Mouse (Mus musculus) urinary bladder, adult 2 months (tissue): ENCODE results near the gene Xcr1. TPM values are rescaled to one million over a fixed set of nuclear protein-coding genes. Genes with fewer than 3 reads are reported as not detected.

ENCODE experiments used
- DNase-seq: peaks from one replicate; pipeline ENCODE4 v3.0.0; 2022; ENCODE audit warnings: low spot score
- polyA plus RNA-seq: library from polyadenylated mRNA; depleted of rRNA; stranded (reverse); fragments of >200 nt; gene quantifications from 2 replicates; pipeline ENCODE4 v1.2.3, GENCODE M21; 2012; rRNA removed

Xcr1 gene
- polyA plus RNA-seq, result 0.60 and 0.80 TPM in 2 replicates

DNA sequence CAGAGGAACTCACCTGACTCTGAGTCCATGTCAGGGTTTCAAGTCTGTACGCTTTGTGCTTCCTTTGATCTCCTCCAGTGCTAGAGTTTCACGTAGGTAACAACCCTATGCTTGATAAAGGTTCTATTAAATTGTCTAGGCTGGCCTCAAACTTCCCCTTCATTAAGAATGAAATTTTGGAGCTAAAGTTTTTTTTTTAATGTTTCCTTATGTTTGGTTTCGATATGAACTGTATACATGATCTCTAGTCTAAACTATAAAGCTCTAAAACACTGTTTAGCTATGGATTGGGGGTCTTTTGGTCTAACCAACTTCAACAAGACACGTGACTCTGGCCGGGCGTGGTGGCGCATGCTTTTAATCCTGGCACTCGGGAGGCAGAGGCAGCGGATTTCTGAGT lies at the start of gene Xcr1:
TSS of gene Xcr1 (minus strand) at position 101 of the 400 bp plus-strand sequence.
- no peak for DNase-seq

DNA sequence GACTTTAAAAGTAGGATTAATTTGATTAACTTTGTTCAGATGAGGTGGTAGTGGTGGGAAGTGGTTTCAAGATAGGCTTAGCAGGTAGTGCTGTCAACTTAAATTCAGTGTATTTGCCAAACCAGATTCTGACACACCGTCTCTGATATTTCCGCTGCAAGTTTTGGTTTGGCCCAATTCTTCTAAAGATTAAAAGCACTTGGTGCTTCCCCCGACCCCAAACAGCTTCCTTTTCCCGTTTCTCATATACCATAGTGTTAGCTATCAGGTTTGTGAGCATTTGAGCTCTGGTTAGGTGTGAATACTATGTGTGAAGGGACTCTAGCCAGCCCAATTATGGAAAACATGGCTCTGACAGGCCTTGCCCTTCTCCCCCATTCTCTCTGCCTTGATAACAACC lies 10.2 kb upstream of the Xcr1 start:
- DNase-seq, result no peak

DNA sequence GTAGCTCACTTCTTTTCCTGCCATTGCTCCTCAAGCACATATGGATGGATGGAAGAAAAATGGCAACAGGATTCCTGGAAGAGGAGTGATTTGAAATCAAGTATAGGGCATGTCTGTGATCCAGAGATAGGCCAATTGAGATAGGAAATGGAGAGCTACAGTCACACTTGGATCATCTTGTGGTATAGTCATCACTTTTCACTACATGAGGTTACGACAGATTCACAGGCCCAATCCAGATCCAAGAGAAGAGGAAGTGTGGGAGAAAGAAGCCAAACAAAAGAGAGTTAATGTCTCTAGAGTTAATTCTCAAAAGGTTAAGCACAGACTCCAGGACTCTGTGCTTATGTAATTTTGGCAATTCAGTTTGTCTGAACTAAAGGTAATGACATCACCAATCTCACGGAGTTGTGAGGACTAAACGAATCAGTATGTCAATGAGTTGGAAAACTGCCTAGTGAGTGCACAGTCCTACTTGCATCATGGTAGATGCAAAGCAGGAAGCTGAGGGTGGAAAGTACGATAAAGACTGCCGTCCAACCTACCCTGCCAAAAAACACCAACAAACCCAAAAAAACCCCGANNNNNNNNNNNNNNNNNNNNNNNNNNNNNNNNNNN lies 7.4 kb upstream of the Xcr1 start:
- DNase-seq, result no peak

- DNase-seq, result no peak
Measured at GRCm38 (mm10) chr9:123863641-123864040, 1.8 kb upstream of the Xcr1 start.

DNA sequence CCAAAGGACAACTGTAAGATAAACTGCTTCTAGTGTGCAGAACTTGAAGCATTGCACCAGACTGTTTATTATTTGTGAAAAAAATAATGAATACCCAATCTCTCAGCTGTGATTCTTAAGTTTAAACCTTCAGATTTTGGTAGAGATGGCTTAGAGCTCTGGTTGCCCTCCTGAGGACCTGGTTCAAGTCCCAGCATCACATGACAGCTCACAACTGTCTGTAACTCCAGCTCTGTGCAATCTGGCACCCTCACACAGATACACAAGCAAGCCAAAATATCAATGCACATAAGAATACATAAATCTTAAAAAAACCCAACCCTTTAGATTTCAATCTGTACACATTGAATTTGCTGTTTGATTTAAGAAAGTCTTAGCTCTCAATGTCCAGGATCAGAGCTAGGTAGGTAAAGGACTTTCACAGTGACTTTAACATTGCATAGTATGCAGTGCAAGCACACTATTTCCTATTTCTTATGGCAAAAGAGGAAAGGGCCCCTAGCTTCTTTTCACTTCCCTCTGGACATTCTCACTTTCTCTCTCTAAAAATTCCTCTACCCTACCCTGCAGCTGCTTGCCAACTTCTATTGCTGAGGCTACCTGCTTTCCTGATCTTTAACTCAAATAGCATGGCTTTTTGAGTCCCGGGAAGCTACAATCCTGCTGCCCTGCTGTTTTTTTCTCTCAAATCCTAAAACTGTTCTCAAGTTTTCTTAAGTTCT lies 1.2 kb upstream of the Xcr1 start:
- no peak for DNase-seq

DNA sequence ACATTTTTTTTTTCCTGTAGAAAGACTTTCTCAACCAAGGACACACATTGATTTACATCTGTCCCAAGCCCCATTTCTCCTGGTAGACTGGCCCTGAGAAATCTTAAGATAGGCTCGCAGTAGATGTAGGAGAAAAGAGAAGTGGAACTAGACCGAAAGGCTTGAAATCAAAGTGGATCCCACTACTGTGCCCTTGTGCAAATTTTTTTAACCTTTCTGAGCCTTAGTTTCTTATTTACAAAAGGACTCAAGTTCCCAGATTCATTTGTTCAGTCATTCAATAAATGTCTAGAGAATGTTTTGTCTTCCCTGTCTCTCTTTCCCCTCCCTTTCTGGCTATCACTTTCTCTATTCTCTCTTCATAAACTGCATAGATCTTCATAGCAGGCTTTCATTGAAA lies 5.0 kb downstream of the Xcr1 start:
- DNase-seq, result no peak

- no peak for DNase-seq
Measured at GRCm38 (mm10) chr9:123852449-123853390, 9.1 kb downstream of the Xcr1 start.

- DNase-seq, result peak; percentile 83
Measured at GRCm38 (mm10) chr9:123851713-123852448, 9.9 kb downstream of the Xcr1 start, which contains the start of gene Fyco1. Gene Fyco1, minus strand, starts transcription at chr9:123851899.

- DNase-seq, result no peak
Measured at GRCm38 (mm10) chr9:123851062-123851712, 10.6 kb downstream of the Xcr1 start.

DNA sequence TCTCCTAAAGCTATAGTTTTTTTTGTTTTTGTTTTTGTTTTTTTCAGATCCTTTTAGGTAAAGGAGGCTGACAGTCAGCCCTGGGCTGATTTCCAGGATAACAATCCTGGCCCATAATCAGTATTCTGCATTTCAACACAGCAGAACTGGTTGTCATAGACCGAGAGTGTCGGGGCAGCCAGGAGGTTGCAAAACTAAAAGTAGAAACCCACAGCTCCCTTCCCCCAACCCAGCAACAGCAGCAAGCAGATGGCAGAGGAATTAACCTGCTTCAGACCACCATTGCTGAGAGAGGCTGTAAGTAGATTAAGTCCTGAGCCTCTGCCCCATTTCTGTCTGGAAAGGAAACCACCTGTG lies 11.1 kb downstream of the Xcr1 start:
- DNase-seq, result no peak

DNA sequence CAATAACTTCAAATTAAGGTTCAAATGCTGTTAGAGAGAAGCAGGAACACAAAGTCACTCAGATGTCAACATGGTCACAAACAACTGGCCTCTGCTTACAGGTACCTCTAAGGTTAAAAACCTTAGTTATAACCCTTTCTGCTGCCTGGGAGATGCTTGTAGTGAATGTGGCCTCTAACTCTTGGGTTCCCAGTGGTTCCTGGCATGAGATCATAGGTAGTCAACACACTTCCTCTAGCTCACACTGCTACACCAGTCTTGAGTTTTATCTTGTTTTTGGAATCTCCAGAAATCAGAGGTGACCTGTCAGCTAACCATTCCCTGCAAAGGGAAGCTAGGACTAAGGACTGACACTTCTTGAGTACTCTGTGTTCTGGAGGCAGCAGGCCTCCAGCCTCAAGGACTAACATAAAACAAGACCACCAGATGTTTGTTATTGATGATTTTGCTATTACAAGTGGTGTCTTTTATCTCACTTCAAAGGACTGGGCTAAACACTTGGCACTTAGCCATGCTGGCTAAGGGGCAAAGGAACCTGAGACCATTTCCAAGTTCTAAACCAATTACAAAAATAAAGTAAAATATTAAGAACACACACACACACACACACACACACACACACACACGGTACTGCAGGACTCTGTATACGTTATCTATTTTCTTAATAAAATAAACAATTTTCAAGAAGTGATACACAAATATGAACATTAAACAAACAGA lies 11.7 kb downstream of the Xcr1 start:
- no peak for DNase-seq

DNA sequence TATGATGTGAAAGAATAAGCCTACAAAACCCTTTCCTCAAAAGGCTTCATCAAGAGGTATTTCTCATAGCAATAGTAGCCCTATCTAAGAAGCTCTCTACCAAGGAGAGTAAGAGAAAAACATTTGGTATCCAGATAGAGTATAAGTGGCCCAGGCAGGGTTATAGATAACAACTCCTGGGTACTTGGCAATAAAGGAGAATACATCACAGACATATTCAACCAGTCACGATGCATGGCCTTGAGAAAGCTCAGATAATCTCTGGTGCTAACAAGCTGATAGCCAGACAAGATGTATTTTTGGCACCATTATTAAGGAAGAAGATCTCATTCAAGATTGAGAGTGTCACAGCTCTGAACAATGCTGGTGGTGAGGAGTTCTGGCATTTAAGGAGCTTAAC lies 15.3 kb downstream of the Xcr1 start:
- DNase-seq, result no peak

DNA sequence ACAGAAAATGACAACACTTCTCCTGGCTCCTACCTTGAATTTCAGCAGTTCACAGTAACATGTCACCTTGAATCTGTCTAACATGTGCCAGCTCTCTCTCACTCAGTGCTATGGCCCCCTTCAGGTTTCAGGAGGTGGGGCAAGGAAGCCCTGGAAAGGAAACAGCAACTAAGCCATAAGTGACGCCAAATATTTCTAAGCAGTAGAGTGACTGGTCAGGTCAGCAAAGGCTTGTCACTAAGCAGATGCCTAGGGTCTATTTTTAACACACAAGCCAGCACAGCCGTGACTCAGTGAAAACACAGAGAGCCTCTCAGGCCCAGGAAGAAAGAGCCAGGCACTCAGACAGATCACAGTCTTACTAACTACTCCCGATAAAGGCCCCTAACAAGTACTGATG lies 16.7 kb downstream of the Xcr1 start:
- DNase-seq, result no peak

DNA sequence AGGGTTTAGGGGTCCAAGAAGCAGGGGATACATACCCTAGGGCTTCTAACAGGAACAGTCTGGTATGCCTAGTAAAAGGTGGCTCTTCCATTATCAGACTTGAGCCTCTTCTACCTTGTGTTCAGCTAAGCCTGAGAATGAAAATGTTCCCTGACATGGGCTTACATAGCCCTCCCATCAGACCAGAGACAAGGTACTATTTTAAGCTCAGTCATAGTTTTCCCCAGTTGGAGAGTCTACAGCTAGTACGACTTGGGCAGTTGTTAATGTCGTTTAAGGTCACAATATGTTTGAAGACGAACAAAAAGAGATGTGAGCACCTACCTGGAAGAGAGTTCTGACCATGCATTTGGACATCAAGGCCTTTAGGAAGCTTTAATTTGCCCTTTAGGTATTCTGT lies 17.4 kb downstream of the Xcr1 start:
- DNase-seq, result no peak

GRCm38 (mm10) chr9:123840243-123840642 lies 21.6 kb downstream of the Xcr1 start:
- DNase-seq, result no peak

- no peak for DNase-seq
Measured at GRCm38 (mm10) chr9:123835851-123836250, 26.0 kb downstream of the Xcr1 start.

DNA sequence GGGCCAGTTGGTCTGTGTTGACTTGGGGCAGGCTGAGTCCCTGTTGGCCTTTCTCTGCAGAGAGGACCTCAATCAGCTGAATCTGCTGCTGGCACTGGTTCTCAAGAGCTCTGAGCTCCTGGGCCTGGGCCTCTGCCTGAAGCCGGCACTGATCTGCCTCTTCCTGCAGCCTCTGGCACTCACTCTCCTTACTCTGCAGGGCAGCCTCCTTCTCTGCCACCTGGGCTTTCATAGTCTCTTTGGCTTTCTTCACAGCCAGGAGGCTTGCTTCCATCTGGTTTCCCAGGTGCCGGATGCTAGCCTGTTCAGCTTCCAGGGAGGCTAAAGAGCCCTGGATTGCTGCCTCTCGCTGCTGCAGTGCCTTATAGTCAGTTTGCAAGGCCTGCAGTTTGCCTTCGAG lies 32.9 kb downstream of the Xcr1 start:
- DNase-seq, result no peak

DNA sequence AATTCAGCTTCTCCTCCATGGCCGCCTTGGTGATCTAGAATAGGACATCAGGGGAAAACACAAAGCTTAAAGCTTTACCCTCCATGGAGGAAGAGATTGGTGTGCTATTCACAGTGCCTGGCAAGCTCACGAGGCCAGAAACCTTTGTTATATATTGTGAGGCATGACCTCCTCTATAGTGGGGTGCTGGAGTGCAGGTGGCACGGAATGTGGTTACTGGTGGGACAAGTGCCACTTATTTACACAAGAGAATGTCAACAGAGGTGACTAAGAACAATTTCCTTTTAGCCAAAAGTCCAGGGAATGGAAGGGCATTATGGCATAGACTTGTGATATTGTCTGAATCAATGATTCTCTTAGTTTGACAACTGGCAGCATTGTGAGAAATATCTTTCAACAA lies 35.2 kb downstream of the Xcr1 start:
- no peak for DNase-seq

- no peak for DNase-seq
Measured at GRCm38 (mm10) chr9:123818601-123819000, 43.2 kb downstream of the Xcr1 start.

DNA sequence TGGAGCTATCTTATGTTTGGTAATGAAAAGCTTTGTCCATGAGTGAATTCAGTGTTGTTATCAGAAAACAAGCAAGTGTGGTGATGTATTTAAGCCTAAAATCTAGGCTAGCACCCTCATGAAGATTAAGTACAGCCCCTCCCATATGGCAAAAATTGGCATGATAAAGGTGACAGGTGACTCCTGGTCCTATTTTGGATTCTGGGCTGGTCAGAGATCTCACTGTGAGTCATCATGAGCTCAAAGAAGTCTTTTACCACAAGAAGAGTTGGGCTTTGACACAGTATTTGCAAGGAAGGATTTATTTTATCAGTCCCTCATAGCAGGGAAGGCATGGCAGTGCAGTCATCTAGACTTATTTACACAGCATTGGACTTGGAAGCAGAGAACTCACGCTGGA lies 45.8 kb downstream of the Xcr1 start:
- DNase-seq, result no peak

DNA sequence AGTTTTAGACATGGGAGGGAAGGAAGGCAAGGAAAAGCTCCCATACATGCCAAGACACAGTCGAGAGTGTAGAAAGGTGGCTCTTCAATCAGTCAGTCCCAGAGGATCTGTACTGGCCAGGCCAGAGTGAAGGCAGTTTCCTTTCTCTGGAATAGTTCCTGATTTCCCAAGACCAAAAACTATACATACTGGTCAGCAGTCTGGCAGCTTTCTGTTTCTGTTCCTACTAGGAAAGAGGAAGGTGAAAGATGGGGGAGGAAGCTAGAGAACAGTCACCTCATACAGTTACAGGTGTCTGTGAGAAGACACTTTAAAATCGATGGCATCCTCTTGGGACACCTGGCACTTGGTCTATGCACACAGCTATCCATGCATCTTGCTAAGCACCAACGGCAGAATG lies 46.4 kb downstream of the Xcr1 start:
- no peak for DNase-seq
